Mouse (Mus musculus): ENCODE data around the gene Fos.

- TF ChIP-seq EP300 (IDR thresholded peaks at IDR 0.05; ENCODE audit: low read depth) (no peak), CTCF (IDR thresholded peaks at IDR 0.05; ENCODE audit: low read depth) (no peak)
Measured at GRCm38 (mm10) chr12:85433850-85434249, 39.8 kb upstream of the Fos start.
